Mouse (Mus musculus) stomach, postnatal 0 days (tissue): ENCODE data around the gene Ifitm6. TPM values are rescaled to one million over a fixed set of nuclear protein-coding genes. Genes with fewer than 3 reads are reported as not detected.
"Not testable (repeated sequence)": the region's sequence is repeated elsewhere in the genome, so short reads cannot be mapped to it uniquely, and the experiment has no call there.

ENCODE experiments used
- ATAC-seq: fragments of 200-750 bp; cut with Nextera tagmentation; 2 replicates; pipeline ENCODE4 v1.8.0; 2017; ENCODE audit not compliant: low FRiP score, low TSS enrichment
- DNase-seq: peaks from one replicate; pipeline ENCODE4 v3.0.0-alpha.2; 2016; ENCODE audit warnings: low spot score
- H3K27ac ChIP-seq: fragments of 300-500 bp; sonication (generic); replicated peaks from 2 replicates; pipeline ENCODE4 v1.5.1; 2014; ENCODE audit warnings: mild to moderate bottlenecking, control low read depth
- H3K27me3 ChIP-seq: fragments of 300-500 bp; sonication (generic); 2 replicates; pipeline ENCODE4 v1.6.1; 2014; ENCODE audit warnings: low read length; ENCODE audit not compliant: control insufficient read depth, insufficient read depth
- H3K36me3 ChIP-seq: fragments of 300-500 bp; sonication (generic); 2 replicates; pipeline ENCODE4 v1.6.1; 2014; ENCODE audit warnings: low read length, mixed read lengths; ENCODE audit not compliant: control insufficient read depth, insufficient read depth
- H3K4me1 ChIP-seq: fragments of 300-500 bp; sonication (generic); replicated peaks from 2 replicates; pipeline ENCODE4 v1.6.1; 2014; ENCODE audit warnings: antibody characterized with exemption; ENCODE audit not compliant: control insufficient read depth, insufficient read depth
- H3K4me2 ChIP-seq: fragments of 300-500 bp; sonication (generic); replicated peaks from 2 replicates; pipeline ENCODE4 v1.6.1; 2014; ENCODE audit warnings: low read depth, mild to moderate bottlenecking, control low read depth, moderate library complexity
- H3K4me3 ChIP-seq: fragments of 300-500 bp; sonication (generic); 2 replicates; pipeline ENCODE4 v1.5.1; 2014; ENCODE audit warnings: low read depth, low read length, control low read depth
- H3K9ac ChIP-seq: fragments of 300-500 bp; sonication (generic); 2 replicates; pipeline ENCODE4 v1.6.1; 2014; ENCODE audit warnings: mild to moderate bottlenecking, low read length, control low read depth, mixed read lengths
- H3K9me3 ChIP-seq: fragments of 300-500 bp; sonication (generic); 2 replicates; pipeline ENCODE4 v1.6.1; 2016; ENCODE audit warnings: low read length; ENCODE audit not compliant: control insufficient read depth
- CTCF ChIP-seq: IDR thresholded peaks from 2 replicates; pipeline ENCODE4 v1.5.1; 2016; ENCODE audit warnings: antibody characterized with exemption, low read depth, mild to moderate bottlenecking, moderate library complexity
- EP300 ChIP-seq: optimal IDR thresholded peaks from 2 replicates; pipeline ENCODE3; 2016; ENCODE audit warnings: antibody characterized with exemption
- WGBS: fragments of 180-500 bp; shearing (Covaris S2); extraction: QIAGEN DNeasy Blood & Tissue Kit; methylation state at CpG from one replicate; pipeline ENCODE4 v1.1.7; 2014; 5-methylcytosine and 5-hydroxymethylcytosine counted together
- polyA plus RNA-seq: library from polyadenylated mRNA; unstranded; fragments of >200 nt; fragmentation: Nextera tagmentation; extraction: Ambion mirVana; gene quantifications from 2 replicates; pipeline ENCODE4 v1.2.1, GENCODE M21; 2015

The Ifitm6 gene
- 0.40 and 0.63 TPM in 2 replicates for polyA plus RNA-seq

GRCm38 (mm10) chr7:141017824-141018223 is at the start of gene Ifitm6:
Gene Ifitm6 (minus strand): TSS chr7:141017924.
- not testable (repeated sequence) for H3K4me3 ChIP-seq, H3K27me3 ChIP-seq, H3K9ac ChIP-seq, DNase-seq, H3K9me3 ChIP-seq, H3K4me2 ChIP-seq, H3K36me3 ChIP-seq, H3K4me1 ChIP-seq, ATAC-seq
- 80% methylated on average over 1 of the region's 1 CpGs for WGBS
- H3K27ac ChIP-seq, result 0 out of 2 replicates have a peak within 1 kb of the TSS, but pooled peaks have one; percentile 4

- Histone ChIP-seq H3K27ac (no peak overlapping the region), H3K4me3 (no peak overlapping the region), H3K36me3 (no peaks in the 10 kb centered on the region), H3K27me3 (no peaks in the 10 kb centered on the region), H3K9me3 (no peaks in the 10 kb centered on the region), H3K4me2 (no peak overlapping the region), H3K4me1 (0 out of 2 replicates have a peak, but pooled peaks cover 4% of the 10 kb centered on the region), H3K9ac (no peak overlapping the region)
- TF ChIP-seq CTCF (no peak), EP300 (no peak)
- ATAC-seq, result no peak
- no peak for DNase-seq
- WGBS, result 81% methylated on average over 7 of the region's 7 CpGs
These were observed 46.9 kb upstream of the Ifitm6 start for GRCm38 (mm10) chr7:141064576-141064975.

- H3K4me3 ChIP-seq, result no peak overlapping the region
- DNase-seq (peak; percentile 73), ATAC-seq (peak; percentile 68)
- H3K27ac ChIP-seq, result no peak overlapping the region
- no peaks in the 10 kb centered on the region for H3K27me3 ChIP-seq
- H3K9ac ChIP-seq, result no peak overlapping the region
- no peaks in the 10 kb centered on the region for H3K9me3 ChIP-seq
- TF ChIP-seq CTCF (no peak), EP300 (no peak)
- 60% methylated on average over 7 of the region's 7 CpGs for WGBS
- H3K4me2 ChIP-seq, result no peak overlapping the region
- H3K4me1 ChIP-seq, result 0 out of 2 replicates have a peak, but pooled peaks cover 4% of the 10 kb centered on the region
- H3K36me3 ChIP-seq, result no peaks in the 10 kb centered on the region
These were observed 46.5 kb upstream of the Ifitm6 start for GRCm38 (mm10) chr7:141064175-141064574.

GRCm38 (mm10) chr7:141063353-141063752 is 45.6 kb upstream of the Ifitm6 start:
- Histone ChIP-seq H3K4me3 (no peak overlapping the region), H3K4me1 (0 out of 2 replicates have a peak, but pooled peaks cover 4% of the 10 kb centered on the region), H3K36me3 (no peaks in the 10 kb centered on the region), H3K9ac (no peak overlapping the region), H3K27me3 (no peaks in the 10 kb centered on the region), H3K9me3 (no peaks in the 10 kb centered on the region), H3K4me2 (no peak overlapping the region), H3K27ac (no peak overlapping the region)
- TF ChIP-seq EP300 (no peak), CTCF (no peak)
- WGBS, result 93% methylated on average over 3 of the region's 3 CpGs
- ATAC-seq, result no peak
- no peak for DNase-seq

- WGBS, result 82% methylated on average over 7 of the region's 7 CpGs
- DNase-seq, result no peak
- Histone ChIP-seq H3K4me3 (no peak overlapping the region), H3K27me3 (no peaks in the 10 kb centered on the region), H3K27ac (no peak overlapping the region), H3K9me3 (no peaks in the 10 kb centered on the region), H3K4me1 (0 out of 2 replicates have a peak, but pooled peaks cover 4% of the 10 kb centered on the region), H3K4me2 (no peak overlapping the region), H3K9ac (no peak overlapping the region), H3K36me3 (no peaks in the 10 kb centered on the region)
- TF ChIP-seq EP300, result no peak
- no peak for ATAC-seq
These were observed 44.8 kb upstream of the Ifitm6 start for GRCm38 (mm10) chr7:141062525-141062924.

GRCm38 (mm10) chr7:141061269-141061692 is 43.6 kb upstream of the Ifitm6 start:
- under 1% methylated on average over 37 of the region's 37 CpGs for WGBS
- 0 out of 2 replicates have a peak, but pooled peaks have one; percentile 24 for ATAC-seq

More at GRCm38 (mm10) chr7:141061269-141061692, 43.6 kb upstream of the Ifitm6 start:
- no peak for DNase-seq
- Histone ChIP-seq H3K4me2 (peak overlapping the region; percentile 97), H3K27me3 (no peaks in the 10 kb centered on the region), H3K9me3 (no peaks in the 10 kb centered on the region), H3K9ac (peak overlapping the region; percentile 59), H3K4me1 (0 out of 2 replicates have a peak, but pooled peaks cover 4% of the 10 kb centered on the region), H3K36me3 (no peaks in the 10 kb centered on the region), H3K4me3 (peak overlapping the region; percentile 48), H3K27ac (no peak overlapping the region)
- no peak for TF ChIP-seq EP300
- no peak for TF ChIP-seq CTCF
